Mouse (Mus musculus): ENCODE data around the gene Msmp.

GRCm38 (mm10) chr4:43598650-43599380 lies 14.5 kb upstream of the Msmp start:
- TF ChIP-seq CHD2 (IDR thresholded peaks at IDR 0.05; ENCODE audit: low read depth, low read length) = no peak
- no peak for TF ChIP-seq ZNF384 (IDR thresholded peaks at IDR 0.05; ENCODE audit: low read depth, low read length)
- TF ChIP-seq ZC3H11A (IDR thresholded peaks at IDR 0.05; ENCODE audit: borderline replicate concordance, low read depth, low read length) = no peak
- TF ChIP-seq HCFC1 (IDR thresholded peaks at IDR 0.05; ENCODE audit: borderline replicate concordance, insufficient read depth, low read length) = no peak
- TF ChIP-seq MAFK (IDR thresholded peaks at IDR 0.05; ENCODE audit: insufficient read depth, low read depth, low read length) = no peak

Data from ES-E14 (cell line).